Mouse (Mus musculus): ENCODE measurements around the gene Gm1673. TPM values are rescaled to one million over a fixed set of nuclear protein-coding genes. Genes with fewer than 3 reads are reported as not detected.
"Not testable (repeated sequence)": the region's sequence is repeated elsewhere in the genome, so short reads cannot be mapped to it uniquely, and the experiment has no call there.

Gm1673 gene
- 231 and 252 TPM in 2 replicates for polyA plus RNA-seq (2014; fragmentation: Nextera tagmentation; extraction: Ambion mirVana)

DNA sequence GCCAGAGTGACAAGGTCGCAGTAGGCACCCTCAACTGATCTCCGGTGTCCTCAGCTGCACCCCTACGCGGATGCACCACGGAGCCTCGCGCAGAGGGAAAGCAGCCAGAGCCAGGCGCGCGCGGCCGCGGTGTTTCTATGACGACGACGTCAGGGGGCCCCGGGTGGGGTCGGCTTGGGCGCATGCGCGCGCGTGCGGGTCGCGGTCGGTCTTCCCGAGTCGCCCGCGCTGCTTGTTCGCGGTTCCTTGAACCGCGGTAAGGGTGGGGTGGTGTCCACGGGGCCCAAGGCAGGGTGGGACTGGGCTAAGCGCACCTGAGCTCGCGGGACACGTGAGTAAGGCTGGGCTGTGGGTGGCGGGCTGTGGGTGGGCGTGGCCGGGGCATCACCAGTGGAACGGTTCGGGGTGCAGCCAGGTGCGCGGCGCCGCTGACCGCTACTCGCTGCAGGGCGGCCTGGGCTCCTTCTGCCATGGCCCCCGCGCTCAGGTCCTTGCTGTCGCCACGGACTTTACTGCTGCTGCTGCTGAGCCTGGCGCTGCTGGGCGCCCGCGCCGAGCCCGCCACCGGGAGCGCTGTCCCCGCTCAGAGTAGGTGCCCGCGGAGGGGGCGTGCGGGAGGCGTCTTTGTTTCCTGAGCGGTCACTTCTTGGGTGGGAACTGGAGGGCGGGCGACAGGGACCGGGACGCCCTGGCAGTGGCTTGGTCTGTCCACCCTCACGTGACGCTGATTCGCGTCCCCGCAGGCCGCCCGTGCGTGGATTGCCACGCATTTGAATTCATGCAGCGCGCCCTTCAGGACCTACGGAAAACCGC, at the start of gene Gm1673:
Gm1673 (plus strand) TSS at position 125 of the 813 bp plus-strand sequence.
- no peaks in the 10 kb centered on the region for H3K27me3 ChIP-seq (ENCODE audit: control insufficient read depth, insufficient read depth, low read length)
- H3K27ac ChIP-seq (ENCODE audit: low read depth, low read length): peak within 1 kb of the TSS; percentile 71
- WGBS: under 1% methylated on average over 82 of the region's 88 CpGs
- H3K4me1 ChIP-seq (ENCODE audit: control insufficient read depth, insufficient read depth, low read length): peaks cover 18% of the 10 kb centered on the region
- DNase-seq (ENCODE audit: low spot score, missing footprints): peak; percentile 99
- H3K4me2 ChIP-seq: peak within 1 kb of the TSS; percentile 71
- H3K9ac ChIP-seq (ENCODE audit: low read length): peak within 1 kb of the TSS; percentile 85
- peak; percentile 92 for ATAC-seq (ENCODE audit: low FRiP score)
- H3K9me3 ChIP-seq (ENCODE audit: control insufficient read depth, low read length): no peaks in the 10 kb centered on the region
- peak within 1 kb of the TSS; percentile 90 for H3K4me3 ChIP-seq (ENCODE audit: low read depth, low read length)
- no peaks in the 10 kb centered on the region; the same call in 1 of the 2 replicates for H3K36me3 ChIP-seq (ENCODE audit: control insufficient read depth, insufficient read depth, low read length)

DNA sequence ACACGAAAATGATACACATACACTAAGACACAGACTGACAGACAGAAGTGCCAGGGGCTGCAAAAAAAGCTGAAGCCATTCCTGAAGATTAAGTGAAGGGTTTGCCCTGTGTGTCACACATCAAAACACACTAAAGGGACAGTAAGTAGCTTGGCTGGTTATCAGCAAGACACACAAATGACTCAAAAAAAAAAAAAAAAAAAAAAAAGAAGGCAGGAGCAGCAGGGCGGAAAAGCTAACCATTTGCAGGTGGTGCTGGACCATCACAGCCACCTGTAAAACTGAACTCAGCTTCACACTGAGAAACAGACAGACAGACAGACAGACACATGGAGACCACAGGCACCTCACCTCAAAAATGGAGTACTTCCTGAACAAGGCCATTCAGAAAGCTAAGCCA, 49.2 kb upstream of the Gm1673 start:
- 0 out of 2 replicates have a peak overlapping the region, but pooled peaks have one; percentile 5 for H3K4me3 ChIP-seq (ENCODE audit: low read depth, low read length)

DNA sequence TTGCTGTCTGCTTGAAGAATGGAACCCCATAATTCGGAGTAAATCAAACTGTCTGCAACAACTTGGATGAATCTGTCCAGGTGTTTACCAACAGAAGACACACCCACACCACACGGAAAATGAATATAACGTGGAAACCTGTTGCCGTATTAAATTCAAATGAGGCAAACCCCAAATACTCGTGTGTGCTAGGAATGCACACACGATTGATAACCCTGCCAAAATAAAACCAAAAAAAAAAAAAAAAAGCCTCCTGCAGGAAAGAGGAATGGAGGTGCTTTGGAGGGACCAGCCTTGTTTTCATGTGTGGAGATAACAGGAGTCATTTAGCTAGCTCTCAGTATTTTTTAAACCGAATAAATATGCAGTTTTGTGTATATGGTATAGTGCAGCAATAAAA, 48.4 kb upstream of the Gm1673 start:
- Histone ChIP-seq H3K9me3 (ENCODE audit: control insufficient read depth, low read length) (peaks cover 2% of the 10 kb centered on the region; the same call in 1 of the 2 replicates), H3K4me2 (peak overlapping the region; percentile 64), H3K36me3 (ENCODE audit: control insufficient read depth, insufficient read depth, low read length) (peaks cover 4% of the 10 kb centered on the region; the same call in 1 of the 2 replicates), H3K9ac (ENCODE audit: low read length) (no peak overlapping the region; the same call in 1 of the 2 replicates), H3K27me3 (ENCODE audit: control insufficient read depth, insufficient read depth, low read length) (no peaks in the 10 kb centered on the region), H3K4me3 (ENCODE audit: low read depth, low read length) (peak overlapping the region; percentile 78), H3K27ac (ENCODE audit: low read depth, low read length) (no peak overlapping the region), H3K4me1 (ENCODE audit: control insufficient read depth, insufficient read depth, low read length) (peaks cover 20% of the 10 kb centered on the region)
- ATAC-seq (ENCODE audit: low FRiP score) (no peak), DNase-seq (ENCODE audit: low spot score, missing footprints) (no peak)
- WGBS: 84% methylated on average over 7 of the region's 7 CpGs

More for the DNA sequence above, 49.2 kb upstream of the Gm1673 start:
- WGBS: 87% methylated on average over 2 of the region's 2 CpGs
- Histone ChIP-seq H3K9ac (ENCODE audit: low read length) (no peak overlapping the region), H3K4me2 (0 out of 2 replicates have a peak overlapping the region, but pooled peaks have one; percentile 9), H3K27ac (ENCODE audit: low read depth, low read length) (no peak overlapping the region), H3K27me3 (ENCODE audit: control insufficient read depth, insufficient read depth, low read length) (no peaks in the 10 kb centered on the region), H3K4me1 (ENCODE audit: control insufficient read depth, insufficient read depth, low read length) (peaks cover 20% of the 10 kb centered on the region), H3K36me3 (ENCODE audit: control insufficient read depth, insufficient read depth, low read length) (peaks cover 6% of the 10 kb centered on the region; the same call in 1 of the 2 replicates), H3K9me3 (ENCODE audit: control insufficient read depth, low read length) (peaks cover 4% of the 10 kb centered on the region; the same call in 1 of the 2 replicates)
- DNase-seq (ENCODE audit: low spot score, missing footprints): no peak
- no peak for ATAC-seq (ENCODE audit: low FRiP score)

DNA sequence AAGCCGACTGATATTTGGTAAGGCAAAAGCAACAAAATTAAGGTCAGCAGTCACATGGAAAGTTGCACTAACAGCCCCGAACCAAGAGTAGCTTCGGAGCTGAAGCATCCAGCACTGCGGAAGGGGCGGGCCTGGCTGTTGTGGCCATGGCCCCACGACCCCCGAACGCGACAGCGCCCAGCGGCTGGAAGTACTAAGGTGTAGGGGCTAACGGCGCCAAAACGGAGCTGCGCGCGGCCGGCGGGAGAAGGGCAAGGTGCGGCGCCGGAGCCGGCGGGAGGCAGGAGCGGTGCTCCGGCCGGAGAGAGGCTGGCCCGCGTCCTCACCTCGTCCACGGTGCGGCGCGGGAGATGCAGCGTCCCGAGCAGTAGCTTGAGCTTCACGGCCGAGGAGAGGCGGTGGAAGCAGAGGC, 47.5 kb upstream of the Gm1673 start:
- no peaks in the 10 kb centered on the region for H3K27me3 ChIP-seq (ENCODE audit: control insufficient read depth, insufficient read depth, low read length)
- H3K4me1 ChIP-seq (ENCODE audit: control insufficient read depth, insufficient read depth, low read length): peaks cover 20% of the 10 kb centered on the region
- H3K27ac ChIP-seq (ENCODE audit: low read depth, low read length): peak overlapping the region; percentile 82
- peaks cover 6% of the 10 kb centered on the region; the same call in 1 of the 2 replicates for H3K9me3 ChIP-seq (ENCODE audit: control insufficient read depth, low read length)
- DNase-seq (ENCODE audit: low spot score, missing footprints): no peak
- under 1% methylated on average over 34 of the region's 39 CpGs for WGBS
- peak overlapping the region; percentile 64 for H3K4me2 ChIP-seq
- H3K4me3 ChIP-seq (ENCODE audit: low read depth, low read length): peak overlapping the region; percentile 78
- no peak; the same call in 1 of the 2 replicates for ATAC-seq (ENCODE audit: low FRiP score)
- H3K9ac ChIP-seq (ENCODE audit: low read length): peak overlapping the region; percentile 84
- H3K36me3 ChIP-seq (ENCODE audit: control insufficient read depth, insufficient read depth, low read length): no peaks in the 10 kb centered on the region

- peak within 1 kb of the TSS; percentile 78 for H3K4me3 ChIP-seq (ENCODE audit: low read depth, low read length)
- peak; percentile 96 for ATAC-seq (ENCODE audit: low FRiP score)
- peak within 1 kb of the TSS; percentile 84 for H3K9ac ChIP-seq (ENCODE audit: low read length)
- peak within 1 kb of the TSS; percentile 82 for H3K27ac ChIP-seq (ENCODE audit: low read depth, low read length)
- H3K4me2 ChIP-seq: peak within 1 kb of the TSS; percentile 64
- 1% methylated on average over 61 of the region's 61 CpGs for WGBS
- H3K27me3 ChIP-seq (ENCODE audit: control insufficient read depth, insufficient read depth, low read length): no peaks in the 10 kb centered on the region
- DNase-seq (ENCODE audit: low spot score, missing footprints): peak; percentile 99
- H3K4me1 ChIP-seq (ENCODE audit: control insufficient read depth, insufficient read depth, low read length): peaks cover 20% of the 10 kb centered on the region
- no peaks in the 10 kb centered on the region for H3K36me3 ChIP-seq (ENCODE audit: control insufficient read depth, insufficient read depth, low read length)
- peaks cover 9% of the 10 kb centered on the region; the same call in 1 of the 2 replicates for H3K9me3 ChIP-seq (ENCODE audit: control insufficient read depth, low read length)
Measured at GRCm38 (mm10) chr5:33936120-33936707, 47.0 kb upstream of the Gm1673 start, which contains the start of gene Nelfa. TSS of gene Nelfa (minus strand) at chr5:33936413.

DNA sequence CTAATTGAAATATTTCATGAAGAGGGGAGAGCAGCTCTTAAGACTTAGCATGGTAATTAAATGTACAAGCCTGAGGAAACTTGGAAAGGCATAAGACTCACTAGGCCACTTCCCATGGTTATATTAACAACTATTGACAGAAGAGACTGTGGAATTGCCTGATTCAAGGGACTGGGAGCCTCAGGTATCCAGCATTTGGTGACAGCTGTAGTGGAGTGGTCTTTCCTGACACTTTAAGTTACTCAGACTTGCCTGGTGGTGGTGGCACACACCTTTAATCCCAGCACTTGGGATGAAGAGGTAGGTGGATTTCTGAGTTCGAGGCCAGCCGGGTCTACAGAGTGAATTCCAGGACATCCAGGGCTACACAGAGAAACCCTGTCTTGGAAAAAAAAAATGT, 46.0 kb upstream of the Gm1673 start:
- Histone ChIP-seq H3K27ac (ENCODE audit: low read depth, low read length) (no peak overlapping the region), H3K4me1 (ENCODE audit: control insufficient read depth, insufficient read depth, low read length) (peaks cover 20% of the 10 kb centered on the region), H3K4me3 (ENCODE audit: low read depth, low read length) (peak overlapping the region; percentile 78; the same call in 1 of the 2 replicates), H3K9ac (ENCODE audit: low read length) (no peak overlapping the region), H3K27me3 (ENCODE audit: control insufficient read depth, insufficient read depth, low read length) (no peaks in the 10 kb centered on the region), H3K36me3 (ENCODE audit: control insufficient read depth, insufficient read depth, low read length) (no peaks in the 10 kb centered on the region), H3K4me2 (peak overlapping the region; percentile 64; the same call in 1 of the 2 replicates), H3K9me3 (ENCODE audit: control insufficient read depth, low read length) (peaks cover 9% of the 10 kb centered on the region; the same call in 1 of the 2 replicates)
- WGBS: 100% methylated on average over 2 of the region's 2 CpGs
- ATAC-seq (ENCODE audit: low FRiP score): no peak
- peak; percentile 74 for DNase-seq (ENCODE audit: low spot score, missing footprints)

DNA sequence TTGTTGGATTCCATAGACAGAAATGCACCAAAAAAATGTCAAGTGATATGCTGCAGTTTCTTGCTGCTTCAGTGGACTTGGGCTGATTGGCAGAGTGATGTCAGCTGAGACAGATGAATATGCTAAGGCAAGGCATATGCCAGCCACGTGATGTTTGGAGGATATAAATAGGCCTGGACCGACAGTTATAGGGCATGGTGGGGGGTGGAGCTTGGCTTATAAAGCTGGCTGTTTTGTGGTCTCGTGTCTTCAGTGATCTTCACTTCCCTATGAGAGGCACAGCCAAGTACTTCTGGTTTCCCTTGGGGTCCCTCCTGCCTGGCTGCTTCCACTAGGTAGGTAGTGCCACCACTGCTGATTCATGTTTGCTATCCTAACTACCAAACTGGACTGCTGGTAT, 44.8 kb upstream of the Gm1673 start:
- DNase-seq (ENCODE audit: low spot score, missing footprints) (peak; percentile 73), ATAC-seq (ENCODE audit: low FRiP score) (no peak)
- Histone ChIP-seq H3K27me3 (ENCODE audit: control insufficient read depth, insufficient read depth, low read length) (no peaks in the 10 kb centered on the region), H3K27ac (ENCODE audit: low read depth, low read length) (no peak overlapping the region), H3K4me2 (no peak overlapping the region), H3K4me1 (ENCODE audit: control insufficient read depth, insufficient read depth, low read length) (peaks cover 20% of the 10 kb centered on the region), H3K9ac (ENCODE audit: low read length) (no peak overlapping the region), H3K4me3 (ENCODE audit: low read depth, low read length) (no peak overlapping the region), H3K9me3 (ENCODE audit: control insufficient read depth, low read length) (peaks cover 9% of the 10 kb centered on the region; the same call in 1 of the 2 replicates), H3K36me3 (ENCODE audit: control insufficient read depth, insufficient read depth, low read length) (no peaks in the 10 kb centered on the region)
- WGBS: 91% methylated on average over 3 of the region's 3 CpGs

- not testable (repeated sequence) for H3K9me3 ChIP-seq (ENCODE audit: control insufficient read depth, low read length); H3K4me3 ChIP-seq (ENCODE audit: low read depth, low read length); H3K36me3 ChIP-seq (ENCODE audit: control insufficient read depth, insufficient read depth, low read length); H3K9ac ChIP-seq (ENCODE audit: low read length); H3K27me3 ChIP-seq (ENCODE audit: control insufficient read depth, insufficient read depth, low read length); ATAC-seq (ENCODE audit: low FRiP score); H3K4me1 ChIP-seq (ENCODE audit: control insufficient read depth, insufficient read depth, low read length); H3K4me2 ChIP-seq; H3K27ac ChIP-seq (ENCODE audit: low read depth, low read length)
- DNase-seq (ENCODE audit: low spot score, missing footprints): peak; percentile 72
- WGBS: 87% methylated on average over 16 of the region's 16 CpGs
Measured at GRCm38 (mm10) chr5:33947035-33947434, 36.2 kb upstream of the Gm1673 start.

Data from midbrain, embryonic 11.5 days (tissue).